Mouse (Mus musculus) brown adipose tissue, adult 24 weeks (tissue): ENCODE measurements around the gene Tmem150a. TPM values are rescaled to one million over a fixed set of nuclear protein-coding genes. Genes with fewer than 3 reads are reported as not detected.
A peak's percentile ranks its signal among the peaks of the same experiment; 100 is the strongest.

Experiments used
- H3K27ac ChIP-seq: fragments of 200-500 bp; replicated peaks from 2 replicates; pipeline ENCODE4 v1.5.1; 2012; ENCODE audit warnings: low read depth, mild to moderate bottlenecking, low read length
- H3K4me1 ChIP-seq: fragments of 200-500 bp; 2 replicates; pipeline ENCODE4 v1.6.1; 2012; ENCODE audit warnings: low read length, mixed read lengths; ENCODE audit not compliant: control insufficient read depth, insufficient read depth, insufficient read length
- H3K4me3 ChIP-seq: fragments of 200-500 bp; 2 replicates; pipeline ENCODE4 v1.5.1; 2012; ENCODE audit warnings: low read depth, mild to moderate bottlenecking, low read length, moderate library complexity; ENCODE audit not compliant: insufficient read depth
- polyA plus RNA-seq: library from polyadenylated mRNA; stranded (reverse); fragments of >200 nt; gene quantifications from 2 replicates; pipeline ENCODE4 v1.2.4, GENCODE M21; 2012; ENCODE audit not compliant: missing spikeins, insufficient read depth, insufficient read length

The Tmem150a gene
- polyA plus RNA-seq, 1 experiment = 8.6 TPM

- H3K4me1 ChIP-seq = peaks cover 6% of the 10 kb centered on the region
- H3K27ac ChIP-seq = peak within 1 kb of the TSS; percentile 91
- H3K4me3 ChIP-seq = peak within 1 kb of the TSS; percentile 64
These were observed 34.9 kb downstream of the Tmem150a start, which contains the start of gene Vamp8 for GRCm38 (mm10) chr6:72389941-72390771. Gene Vamp8 (minus strand): TSS chr6:72390703.

- Histone ChIP-seq H3K4me1 (peaks cover 6% of the 10 kb centered on the region), H3K4me3 (peak overlapping the region; percentile 64), H3K27ac (peak overlapping the region; percentile 91)
These were observed 35.7 kb downstream of the Tmem150a start for GRCm38 (mm10) chr6:72390795-72391521.

GRCm38 (mm10) chr6:72392341-72392740 is 37.1 kb downstream of the Tmem150a start:
- Histone ChIP-seq H3K4me3 (no peak overlapping the region), H3K27ac (no peak overlapping the region), H3K4me1 (peaks cover 6% of the 10 kb centered on the region)

- H3K4me1 ChIP-seq = no peaks in the 10 kb centered on the region
- H3K27ac ChIP-seq = no peak overlapping the region
- H3K4me3 ChIP-seq = no peak overlapping the region
These were observed 41.6 kb downstream of the Tmem150a start for GRCm38 (mm10) chr6:72396837-72397251.

GRCm38 (mm10) chr6:72399967-72400366 is 44.7 kb downstream of the Tmem150a start:
- Histone ChIP-seq H3K27ac (no peak overlapping the region), H3K4me1 (no peaks in the 10 kb centered on the region), H3K4me3 (no peak overlapping the region)

GRCm38 (mm10) chr6:72401875-72402274 is 46.6 kb downstream of the Tmem150a start:
- H3K27ac ChIP-seq = no peak overlapping the region
- H3K4me3 ChIP-seq = no peak overlapping the region
- H3K4me1 ChIP-seq = no peaks in the 10 kb centered on the region

- H3K4me1 ChIP-seq = no peaks in the 10 kb centered on the region
- H3K4me3 ChIP-seq = no peak overlapping the region
- H3K27ac ChIP-seq = no peak overlapping the region
These were observed 50.1 kb downstream of the Tmem150a start for GRCm38 (mm10) chr6:72405356-72405755.

- no peaks in the 10 kb centered on the region for H3K4me1 ChIP-seq
- no peak overlapping the region for H3K27ac ChIP-seq
- H3K4me3 ChIP-seq = no peak overlapping the region
These were observed 51.9 kb downstream of the Tmem150a start for GRCm38 (mm10) chr6:72407119-72407518.

Other genes starting within 250 kb of the Tmem150a start
- 1.9 and 4.3 TPM in 2 replicates for gene Atoh8, start 119.9 kb upstream of the Tmem150a start, polyA plus RNA-seq
- not detected in 2 replicates for gene Sftpb, start 50.8 kb upstream of the Tmem150a start, polyA plus RNA-seq
- gene Usp39, start 10.3 kb upstream of the Tmem150a start, polyA plus RNA-seq = 12.0 and 12.1 TPM in 2 replicates
- 9.7 and 11.7 TPM in 2 replicates for gene 0610030E20Rik, start 8.1 kb upstream of the Tmem150a start, polyA plus RNA-seq
- gene Rnf181, start 11.5 kb downstream of the Tmem150a start, polyA plus RNA-seq = 87.8 and 96.4 TPM in 2 replicates
- 17.5 and 19.1 TPM in 2 replicates for gene Vamp5, start 25.0 kb downstream of the Tmem150a start, polyA plus RNA-seq
- 100 and 121 TPM in 2 replicates for gene Vamp8, start 35.3 kb downstream of the Tmem150a start, polyA plus RNA-seq
- gene Ggcx, start 58.9 kb downstream of the Tmem150a start, polyA plus RNA-seq = 17.3 and 19.4 TPM in 2 replicates
- 103 and 104 TPM in 2 replicates for gene Mat2a, start 84.1 kb downstream of the Tmem150a start, polyA plus RNA-seq
- not detected in 2 replicates for gene Sh2d6, start 166.3 kb downstream of the Tmem150a start, polyA plus RNA-seq
- gene Capg, start 188.9 kb downstream of the Tmem150a start, polyA plus RNA-seq = 8.2 and 11.9 TPM in 2 replicates
- gene Elmod3, start 243.0 kb downstream of the Tmem150a start, polyA plus RNA-seq = 21.2 and 31.5 TPM in 2 replicates
- gene Retsat, start 243.0 kb downstream of the Tmem150a start, polyA plus RNA-seq = 119 and 173 TPM in 2 replicates